Mouse (Mus musculus) intestine, embryonic 14.5 days (tissue): ENCODE measurements at regions not wholly inside any gene's neighbourhood (a gene's known extent, or its start where the extent isn't known, plus 50 kb on each side); places are given as distances from the start of the nearest gene placed in this dataset.

Experiments
- ATAC-seq: fragments of 200-750 bp; cut with Nextera tagmentation; replicated peaks from 2 replicates; pipeline ENCODE4 v1.8.0; 2017; ENCODE audit warnings: low read depth, moderate number of reproducible peaks, moderate TSS enrichment, moderate library complexity; ENCODE audit not compliant: low FRiP score, low TSS enrichment
- DNase-seq: peaks from one replicate; pipeline ENCODE4 v3.0.0-alpha.2; 2018; ENCODE audit warnings: low spot score
- H3K27ac ChIP-seq: fragments of 300-500 bp; sonication (generic); 2 replicates; pipeline ENCODE4 v1.5.1; 2014; ENCODE audit warnings: low read depth, mild to moderate bottlenecking, control low read depth
- H3K27me3 ChIP-seq: fragments of 300-500 bp; sonication (generic); replicated peaks from 2 replicates; pipeline ENCODE4 v1.6.1; 2014; ENCODE audit warnings: low read length, control low read depth; ENCODE audit not compliant: control insufficient read depth, insufficient read depth
- H3K36me3 ChIP-seq: fragments of 300-500 bp; sonication (generic); 2 replicates; pipeline ENCODE4 v1.6.1; 2014; ENCODE audit warnings: low read length, control low read depth; ENCODE audit not compliant: control insufficient read depth, insufficient read depth
- H3K4me1 ChIP-seq: fragments of 300-500 bp; sonication (generic); replicated peaks from 2 replicates; pipeline ENCODE4 v1.6.1; 2014; ENCODE audit warnings: low read length, control low read depth, mixed read lengths; ENCODE audit not compliant: control insufficient read depth, insufficient read depth
- H3K4me2 ChIP-seq: fragments of 300-500 bp; sonication (generic); 2 replicates; pipeline ENCODE4 v1.6.1; 2014; ENCODE audit warnings: low read length
- H3K4me3 ChIP-seq: fragments of 300-500 bp; sonication (generic); 2 replicates; pipeline ENCODE4 v1.5.1; 2014; ENCODE audit warnings: low read depth, low read length, control low read depth, mixed read lengths
- H3K9ac ChIP-seq: fragments of 300-500 bp; sonication (generic); 2 replicates; pipeline ENCODE4 v1.6.1; 2014; ENCODE audit warnings: mild to moderate bottlenecking, low read length
- H3K9me3 ChIP-seq: fragments of 300-500 bp; sonication (generic); 2 replicates; pipeline ENCODE4 v1.6.1; 2016; ENCODE audit warnings: low read length, control low read depth; ENCODE audit not compliant: control insufficient read depth
- WGBS: fragments of 180-500 bp; shearing (Covaris S2); extraction: QIAGEN DNeasy Blood & Tissue Kit; methylation state at CpG from one replicate; pipeline ENCODE4 v1.1.7; 2014; 5-methylcytosine and 5-hydroxymethylcytosine counted together

- no peak overlapping the region for H3K27ac ChIP-seq
- no peaks in the 10 kb centered on the region for H3K27me3 ChIP-seq
- ATAC-seq (no peak), DNase-seq (no peak)
- H3K4me1 ChIP-seq, result 0 out of 2 replicates have a peak, but pooled peaks cover 4% of the 10 kb centered on the region
- WGBS, result 32% methylated on average over 7 of the region's 7 CpGs
- no peak overlapping the region for H3K9ac ChIP-seq
- H3K4me3 ChIP-seq, result no peak overlapping the region
- H3K4me2 ChIP-seq, result no peak overlapping the region
- no peaks in the 10 kb centered on the region for H3K9me3 ChIP-seq
- no peaks in the 10 kb centered on the region for H3K36me3 ChIP-seq
Measured at GRCm38 (mm10) chr14:76713946-76714345, 157.3 kb upstream of the Serp2 start.

GRCm38 (mm10) chr14:76708728-76709127, 152.0 kb upstream of the Serp2 start:
- 68% methylated on average over 11 of the region's 11 CpGs for WGBS
- Histone ChIP-seq H3K9me3 (no peaks in the 10 kb centered on the region), H3K36me3 (no peaks in the 10 kb centered on the region), H3K4me1 (0 out of 2 replicates have a peak, but pooled peaks cover 6% of the 10 kb centered on the region), H3K9ac (no peak overlapping the region), H3K4me3 (no peak overlapping the region), H3K27me3 (no peaks in the 10 kb centered on the region), H3K27ac (0 out of 2 replicates have a peak overlapping the region, but pooled peaks have one; percentile 9), H3K4me2 (no peak overlapping the region)
- ATAC-seq, result no peak
- DNase-seq, result no peak

GRCm38 (mm10) chr14:76703373-76703764, 146.7 kb upstream of the Serp2 start:
- WGBS, result 81% methylated on average over 7 of the region's 7 CpGs
- H3K36me3 ChIP-seq, result no peaks in the 10 kb centered on the region
- no peak overlapping the region for H3K4me3 ChIP-seq
- H3K4me2 ChIP-seq, result no peak overlapping the region
- no peaks in the 10 kb centered on the region for H3K9me3 ChIP-seq
- no peak overlapping the region for H3K9ac ChIP-seq
- ATAC-seq (no peak), DNase-seq (no peak)
- no peak overlapping the region for H3K27ac ChIP-seq
- H3K27me3 ChIP-seq, result no peaks in the 10 kb centered on the region
- H3K4me1 ChIP-seq, result peaks cover 20% of the 10 kb centered on the region

GRCm38 (mm10) chr14:76702709-76703372, 146.2 kb upstream of the Serp2 start:
- no peak overlapping the region for H3K4me3 ChIP-seq
- H3K9me3 ChIP-seq, result no peaks in the 10 kb centered on the region
- ATAC-seq (no peak), DNase-seq (no peak)
- no peak overlapping the region for H3K4me2 ChIP-seq
- H3K4me1 ChIP-seq, result peaks cover 26% of the 10 kb centered on the region
- no peak overlapping the region for H3K27ac ChIP-seq
- H3K9ac ChIP-seq, result no peak overlapping the region
- H3K27me3 ChIP-seq, result no peaks in the 10 kb centered on the region
- 37% methylated on average over 8 of the region's 8 CpGs for WGBS
- no peaks in the 10 kb centered on the region for H3K36me3 ChIP-seq

- WGBS, result 67% methylated on average over 14 of the region's 14 CpGs
Measured at GRCm38 (mm10) chr14:76701911-76702708, 145.4 kb upstream of the Serp2 start.

GRCm38 (mm10) chr14:76701304-76701703, 144.6 kb upstream of the Serp2 start:
- H3K9me3 ChIP-seq, result no peaks in the 10 kb centered on the region
- H3K4me1 ChIP-seq, result peaks cover 26% of the 10 kb centered on the region
- no peak overlapping the region for H3K27ac ChIP-seq
- H3K4me2 ChIP-seq, result no peak overlapping the region
- WGBS, result 92% methylated on average over 1 of the region's 1 CpGs
- no peak for DNase-seq
- H3K27me3 ChIP-seq, result no peaks in the 10 kb centered on the region
- no peaks in the 10 kb centered on the region for H3K36me3 ChIP-seq
- ATAC-seq, result no peak
- no peak overlapping the region for H3K9ac ChIP-seq
- H3K4me3 ChIP-seq, result no peak overlapping the region

More at GRCm38 (mm10) chr14:76701911-76702708, 145.4 kb upstream of the Serp2 start:
- Histone ChIP-seq H3K36me3 (no peaks in the 10 kb centered on the region), H3K4me1 (peaks cover 26% of the 10 kb centered on the region), H3K9ac (no peak overlapping the region), H3K9me3 (no peaks in the 10 kb centered on the region), H3K4me2 (no peak overlapping the region), H3K27me3 (no peaks in the 10 kb centered on the region), H3K27ac (no peak overlapping the region), H3K4me3 (no peak overlapping the region)
- no peak for DNase-seq
- no peak for ATAC-seq

- no peak overlapping the region for H3K9ac ChIP-seq
- H3K4me2 ChIP-seq, result no peak overlapping the region
- H3K4me3 ChIP-seq, result no peak overlapping the region
- no peak overlapping the region for H3K27ac ChIP-seq
- H3K27me3 ChIP-seq, result no peaks in the 10 kb centered on the region
- no peaks in the 10 kb centered on the region for H3K36me3 ChIP-seq
- 87% methylated on average over 3 of the region's 3 CpGs for WGBS
- no peaks in the 10 kb centered on the region for H3K9me3 ChIP-seq
- peaks cover 26% of the 10 kb centered on the region for H3K4me1 ChIP-seq
- DNase-seq (no peak), ATAC-seq (no peak)
Measured at GRCm38 (mm10) chr14:76700796-76701195, 144.1 kb upstream of the Serp2 start.

GRCm38 (mm10) chr14:76700190-76700589, 143.5 kb upstream of the Serp2 start:
- H3K9me3 ChIP-seq, result no peaks in the 10 kb centered on the region
- no peak overlapping the region for H3K4me3 ChIP-seq
- peaks cover 26% of the 10 kb centered on the region for H3K4me1 ChIP-seq
- H3K9ac ChIP-seq, result no peak overlapping the region
- ATAC-seq (no peak), DNase-seq (no peak)
- H3K27me3 ChIP-seq, result no peaks in the 10 kb centered on the region
- no peak overlapping the region for H3K4me2 ChIP-seq
- WGBS, result 90% methylated on average over 4 of the region's 4 CpGs
- H3K36me3 ChIP-seq, result no peaks in the 10 kb centered on the region
- H3K27ac ChIP-seq, result no peak overlapping the region
